Mouse (Mus musculus) thymus, adult 2 months (tissue): ENCODE data around the gene E130218I03Rik. TPM values are rescaled to one million over a fixed set of nuclear protein-coding genes. Genes with fewer than 3 reads are reported as not detected.

Experiments used
- DNase-seq: peaks from one replicate; pipeline ENCODE4 v3.0.0; 2021
- H3K27ac ChIP-seq: fragments of 200-500 bp; 2 replicates; pipeline ENCODE4 v1.5.1; 2012; ENCODE audit warnings: low read length, control low read depth; ENCODE audit not compliant: control insufficient read depth, insufficient read depth
- H3K27me3 ChIP-seq: fragments of 200-500 bp; 2 replicates; pipeline ENCODE4 v1.6.1; 2012; ENCODE audit warnings: mild to moderate bottlenecking, low read length, moderate library complexity, mixed read lengths; ENCODE audit not compliant: control insufficient read depth, insufficient read depth
- H3K36me3 ChIP-seq: fragments of 200-500 bp; 2 replicates; pipeline ENCODE4 v1.6.1; 2012; ENCODE audit warnings: mild to moderate bottlenecking, low read length, moderate library complexity; ENCODE audit not compliant: control insufficient read depth, insufficient read depth
- H3K4me1 ChIP-seq: fragments of 200-500 bp; replicated peaks from 2 replicates; pipeline ENCODE4 v1.6.1; 2012; ENCODE audit warnings: low read length; ENCODE audit not compliant: control insufficient read depth, insufficient read depth
- H3K4me3 ChIP-seq: fragments of 200-500 bp; 2 replicates; pipeline ENCODE4 v1.5.1; 2012; ENCODE audit warnings: mild to moderate bottlenecking, low read length, control low read depth, moderate library complexity; ENCODE audit not compliant: control insufficient read depth, insufficient read depth
- CTCF ChIP-seq: fragments of 200-500 bp; IDR thresholded peaks from 2 replicates; pipeline ENCODE4 v1.5.1; 2012; ENCODE audit warnings: mild to moderate bottlenecking, control low read depth, low read length, moderate library complexity, borderline replicate concordance; ENCODE audit not compliant: control insufficient read depth, poor library complexity, insufficient read depth; ENCODE audit errors: extremely low read depth
- POLR2A ChIP-seq: fragments of 200-500 bp; IDR thresholded peaks from 2 replicates; pipeline ENCODE4 v1.6.1; 2012; ENCODE audit warnings: mild to moderate bottlenecking, low read length, control low read depth, moderate library complexity; ENCODE audit not compliant: control insufficient read depth, poor library complexity, insufficient read depth; ENCODE audit errors: extremely low read depth
- WGBS: fragments of 180-500 bp; shearing (Covaris S2); methylation state at CpG from one replicate; pipeline ENCODE4 v1.1.7; 2018; 5-methylcytosine and 5-hydroxymethylcytosine counted together
- polyA plus RNA-seq: library from polyadenylated mRNA; depleted of rRNA; stranded (reverse); fragments of >200 nt; gene quantifications from 2 replicates; pipeline ENCODE4 v1.2.3, GENCODE M21; 2012

The E130218I03Rik gene
- polyA plus RNA-seq, 1 experiment: not detected

DNA sequence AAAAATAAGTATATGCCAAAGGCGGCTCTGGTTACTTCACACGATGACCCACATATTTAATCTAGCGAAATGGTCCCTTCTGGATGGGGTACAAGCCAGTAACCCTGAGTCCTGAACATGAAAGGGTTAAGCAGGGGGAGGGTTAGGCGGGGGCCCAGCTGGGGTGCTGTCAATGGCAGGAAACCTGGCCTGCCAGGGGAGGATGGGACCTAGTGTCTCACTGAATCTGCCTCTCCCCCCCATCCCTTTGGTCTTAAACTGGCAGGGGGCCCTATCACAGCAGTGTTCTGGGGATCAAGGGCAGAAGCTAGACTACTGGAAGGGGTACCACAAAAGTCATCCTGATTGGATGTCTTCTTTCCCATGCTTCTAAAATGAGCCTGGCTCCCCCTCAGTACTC lies 12.4 kb downstream of the E130218I03Rik start:
- H3K27me3 ChIP-seq: no peaks in the 10 kb centered on the region; the same call in 1 of the 2 replicates
- no peaks in the 10 kb centered on the region for H3K36me3 ChIP-seq
- TF ChIP-seq CTCF: no peak
- TF ChIP-seq POLR2A: no peak
- no peak for DNase-seq
- H3K4me3 ChIP-seq: no peak overlapping the region
- H3K27ac ChIP-seq: no peak overlapping the region; the same call in 1 of the 2 replicates
- peaks cover 42% of the 10 kb centered on the region for H3K4me1 ChIP-seq
- WGBS: 62% methylated on average over 4 of the region's 4 CpGs

- WGBS: 77% methylated on average over 19 of the region's 19 CpGs
- no peak for TF ChIP-seq CTCF
- TF ChIP-seq POLR2A: no peak
- no peaks in the 10 kb centered on the region; the same call in 1 of the 2 replicates for H3K27me3 ChIP-seq
- H3K4me3 ChIP-seq: no peak overlapping the region
- no peak overlapping the region for H3K27ac ChIP-seq
- no peak for DNase-seq
- H3K36me3 ChIP-seq: no peaks in the 10 kb centered on the region
- peaks cover 34% of the 10 kb centered on the region for H3K4me1 ChIP-seq
Observed at GRCm38 (mm10) chr4:134256407-134257197, 13.1 kb downstream of the E130218I03Rik start.

- Histone ChIP-seq H3K4me1 (peaks cover 31% of the 10 kb centered on the region), H3K4me3 (no peak overlapping the region), H3K27ac (no peak overlapping the region), H3K27me3 (no peaks in the 10 kb centered on the region; the same call in 1 of the 2 replicates), H3K36me3 (no peaks in the 10 kb centered on the region)
- TF ChIP-seq POLR2A: no peak
- no peak for TF ChIP-seq CTCF
- no peak for DNase-seq
- WGBS: 72% methylated on average over 11 of the region's 11 CpGs
Observed at GRCm38 (mm10) chr4:134257198-134258009, 13.9 kb downstream of the E130218I03Rik start.

DNA sequence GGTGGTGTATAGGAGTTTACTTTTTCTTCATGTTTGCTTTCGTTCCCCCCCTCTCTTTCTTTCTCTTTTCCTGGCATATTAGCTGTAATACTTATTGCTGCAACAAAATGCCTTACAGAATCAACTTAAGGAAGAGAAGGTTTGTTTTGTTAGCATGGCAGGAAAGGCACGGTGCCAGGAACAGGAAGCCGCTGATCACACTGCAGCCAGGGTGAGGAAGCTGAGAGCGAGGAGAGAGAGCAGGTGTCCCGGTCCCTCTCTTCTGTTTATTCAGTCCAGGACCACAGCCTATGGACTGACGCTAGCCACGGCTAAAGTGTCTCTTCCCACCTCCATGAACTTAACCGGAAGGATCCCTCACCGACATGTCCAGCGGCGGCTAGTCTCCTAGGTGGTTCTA lies 14.9 kb downstream of the E130218I03Rik start:
- peak; percentile 26 for DNase-seq
- TF ChIP-seq CTCF (no peak), POLR2A (no peak)

GRCm38 (mm10) chr4:134263191-134263590 lies 19.7 kb downstream of the E130218I03Rik start:
- TF ChIP-seq CTCF (peak; percentile 68; the same call in 1 of the 2 replicates), POLR2A (no peak)
- DNase-seq: peak; percentile 48
- H3K4me3 ChIP-seq: no peak overlapping the region
- peaks cover 3% of the 10 kb centered on the region for H3K4me1 ChIP-seq
- H3K27ac ChIP-seq: no peak overlapping the region
- H3K27me3 ChIP-seq: no peaks in the 10 kb centered on the region
- WGBS: 46% methylated on average over 6 of the region's 6 CpGs
- H3K36me3 ChIP-seq: no peaks in the 10 kb centered on the region

More for the DNA sequence above, 14.9 kb downstream of the E130218I03Rik start:
- Histone ChIP-seq H3K4me3 (no peak overlapping the region), H3K36me3 (no peaks in the 10 kb centered on the region), H3K27me3 (no peaks in the 10 kb centered on the region), H3K4me1 (peaks cover 31% of the 10 kb centered on the region), H3K27ac (peak overlapping the region; percentile 12; the same call in 1 of the 2 replicates)
- 22% methylated on average over 11 of the region's 11 CpGs for WGBS

GRCm38 (mm10) chr4:134265860-134266585 lies 22.6 kb downstream of the E130218I03Rik start:
- 86% methylated on average over 9 of the region's 9 CpGs for WGBS
- H3K27me3 ChIP-seq: no peaks in the 10 kb centered on the region
- H3K36me3 ChIP-seq: no peaks in the 10 kb centered on the region
- DNase-seq: no peak
- TF ChIP-seq POLR2A: no peak
- no peak for TF ChIP-seq CTCF
- H3K27ac ChIP-seq: no peak overlapping the region
- no peak overlapping the region for H3K4me3 ChIP-seq
- no peaks in the 10 kb centered on the region for H3K4me1 ChIP-seq
